Mouse (Mus musculus) bone marrow macrophage, adult 2 months (primary cell): ENCODE measurements at regions not wholly inside any gene's neighbourhood (a gene's known extent, or its start where the extent isn't known, plus 50 kb on each side); places are given as distances from the start of the nearest gene placed in this dataset.

Source experiments
- H3K27ac ChIP-seq: 2 replicates; pipeline ENCODE4 v1.5.1; 2012; ENCODE audit warnings: low read depth, low read length; ENCODE audit not compliant: insufficient read depth
- H3K4me1 ChIP-seq: 2 replicates; pipeline ENCODE4 v1.6.1; 2012; ENCODE audit warnings: low read length; ENCODE audit not compliant: control insufficient read depth, insufficient read depth
- H3K4me3 ChIP-seq: 2 replicates; pipeline ENCODE4 v1.5.1; 2012; ENCODE audit warnings: mild to moderate bottlenecking, low read length, moderate library complexity; ENCODE audit not compliant: insufficient read depth
- CTCF ChIP-seq: IDR thresholded peaks from 2 replicates; pipeline ENCODE4 v1.5.1; 2012; ENCODE audit warnings: low read depth, mild to moderate bottlenecking, low read length, moderate library complexity
- POLR2A ChIP-seq: IDR thresholded peaks from 2 replicates; pipeline ENCODE4 v1.6.1; 2012; ENCODE audit warnings: mild to moderate bottlenecking, low read depth, low read length, borderline replicate concordance

DNA sequence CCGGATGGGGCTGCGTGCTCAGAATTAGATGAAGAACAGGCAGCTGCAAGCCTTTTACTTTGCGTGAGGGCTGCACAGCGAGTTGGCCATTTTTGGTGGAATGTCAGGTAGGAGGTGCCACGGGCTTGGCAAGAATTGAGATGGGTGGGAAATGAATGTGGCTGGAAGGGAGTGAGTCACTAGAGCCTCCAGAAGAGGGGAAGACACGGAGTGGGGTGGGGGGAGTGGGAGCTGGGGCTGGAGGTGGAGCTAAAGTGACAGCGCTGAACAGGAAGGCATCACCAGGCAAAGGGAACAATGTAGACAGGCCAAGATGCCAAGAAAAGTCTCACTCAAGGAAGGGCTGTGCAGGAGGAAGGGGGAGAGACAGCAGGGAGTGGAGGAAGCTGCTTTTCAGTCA, 121.4 kb upstream of the Zc3h12a start:
- Histone ChIP-seq H3K4me3 (no peak overlapping the region), H3K27ac (no peak overlapping the region), H3K4me1 (no peaks in the 10 kb centered on the region)
- no peak for TF ChIP-seq CTCF
- TF ChIP-seq POLR2A = no peak

DNA sequence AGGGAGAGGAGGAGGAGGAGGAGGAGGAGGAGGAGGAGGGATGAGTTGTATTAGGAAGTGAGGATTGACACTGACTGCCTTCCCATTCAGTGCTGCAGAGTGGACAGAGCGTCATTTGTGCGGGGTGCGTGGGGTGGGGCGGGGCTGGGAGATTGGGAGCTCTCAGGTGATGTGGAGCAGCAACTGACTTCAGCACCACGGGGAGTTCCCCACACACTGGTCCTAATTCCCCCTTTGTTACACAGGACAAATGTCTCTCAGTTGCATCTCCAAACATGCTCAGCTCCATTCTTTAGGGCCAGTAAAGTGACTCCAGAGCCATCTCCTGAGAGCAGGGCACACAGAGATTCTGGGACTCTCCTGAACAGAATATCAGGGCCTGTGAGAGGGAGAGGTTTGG, 118.5 kb upstream of the Zc3h12a start:
- no peak overlapping the region for H3K27ac ChIP-seq
- no peaks in the 10 kb centered on the region for H3K4me1 ChIP-seq
- no peak overlapping the region for H3K4me3 ChIP-seq
- no peak for TF ChIP-seq CTCF
- no peak for TF ChIP-seq POLR2A

DNA sequence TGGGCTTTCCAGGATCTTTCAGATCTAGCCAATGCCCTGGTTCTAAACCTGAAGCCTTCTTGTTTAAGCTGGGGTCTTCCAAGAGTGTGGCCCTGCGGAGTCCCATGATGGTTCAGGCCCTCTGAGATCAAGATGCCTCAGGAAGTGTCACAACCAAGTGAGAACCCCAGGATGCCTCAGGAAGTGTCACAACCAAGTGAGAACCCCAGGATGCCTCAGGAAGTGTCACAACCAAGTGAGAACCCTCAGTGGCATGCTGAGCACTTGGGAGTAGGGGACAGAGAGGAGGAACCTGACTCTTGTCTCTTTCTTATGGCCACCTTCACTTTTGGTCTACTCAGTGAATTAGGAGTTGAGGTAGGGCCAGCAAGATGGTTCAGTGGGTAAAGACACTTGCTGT, 114.9 kb upstream of the Zc3h12a start:
- Histone ChIP-seq H3K4me1 (no peaks in the 10 kb centered on the region), H3K27ac (no peak overlapping the region), H3K4me3 (no peak overlapping the region)
- TF ChIP-seq POLR2A = no peak
- no peak for TF ChIP-seq CTCF

DNA sequence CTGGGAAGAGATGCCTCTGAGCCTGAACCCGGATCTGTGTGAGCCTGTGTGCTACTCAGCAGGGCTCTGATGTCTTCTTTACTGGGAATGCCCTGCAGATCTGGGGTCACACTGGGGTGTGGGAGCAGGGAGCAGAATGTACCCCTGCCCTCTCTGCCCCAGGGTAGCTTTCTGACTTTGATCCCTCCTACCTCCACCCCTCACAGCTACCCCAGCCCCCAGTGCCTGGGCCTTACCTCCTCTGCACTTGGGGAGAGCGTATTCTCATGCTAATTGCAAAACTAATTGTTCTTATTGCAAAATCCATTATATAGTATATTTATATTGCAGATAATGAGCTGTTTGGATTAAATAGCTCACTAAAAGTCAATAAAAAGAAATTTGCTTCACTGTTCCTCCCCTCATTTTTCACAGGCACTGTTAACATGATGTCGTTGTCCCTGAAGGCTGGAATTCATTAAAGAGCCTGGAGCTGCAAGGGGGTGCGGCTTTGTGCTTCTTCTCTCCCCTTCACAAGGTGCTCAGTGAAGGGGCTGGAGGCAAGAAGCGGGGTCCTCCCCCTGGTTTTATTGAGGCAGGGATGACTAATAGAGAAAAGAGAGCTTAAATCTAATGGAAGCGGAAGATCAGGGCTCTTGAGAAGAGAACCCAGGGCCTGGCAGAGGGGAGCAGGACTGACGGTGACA, 114.1 kb upstream of the Zc3h12a start:
- no peak overlapping the region for H3K27ac ChIP-seq
- H3K4me3 ChIP-seq = no peak overlapping the region
- no peaks in the 10 kb centered on the region for H3K4me1 ChIP-seq
- TF ChIP-seq CTCF (no peak), POLR2A (no peak)

GRCm38 (mm10) chr4:125231711-125232260, 104.1 kb upstream of the Zc3h12a start:
- H3K4me3 ChIP-seq = no peak overlapping the region
- H3K27ac ChIP-seq = no peak overlapping the region
- H3K4me1 ChIP-seq = no peaks in the 10 kb centered on the region
- TF ChIP-seq CTCF = peak; percentile 18; the same call in 1 of the 2 replicates
- no peak for TF ChIP-seq POLR2A

DNA sequence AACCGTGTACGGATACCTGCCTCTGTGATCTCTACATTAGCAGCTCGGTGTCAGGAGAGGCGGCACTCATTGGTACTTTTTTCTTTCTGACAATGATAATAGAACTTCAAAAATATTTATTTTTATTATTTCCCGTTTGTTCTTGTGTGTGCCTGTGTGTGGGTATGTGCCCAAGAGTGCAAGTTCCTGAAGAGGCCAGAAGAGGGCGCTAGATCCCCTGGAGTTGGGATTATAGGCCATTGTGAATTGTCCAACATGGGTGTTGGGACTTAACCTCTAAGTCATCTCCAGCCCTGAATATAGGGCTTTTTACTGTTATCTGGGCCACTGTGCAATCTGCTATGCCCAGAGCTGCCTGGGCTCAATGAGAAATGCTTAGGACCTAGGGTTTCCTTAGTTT, 99.6 kb upstream of the Zc3h12a start:
- H3K4me3 ChIP-seq = no peak overlapping the region
- H3K4me1 ChIP-seq = no peaks in the 10 kb centered on the region
- H3K27ac ChIP-seq = no peak overlapping the region
- TF ChIP-seq CTCF = no peak
- TF ChIP-seq POLR2A = no peak

DNA sequence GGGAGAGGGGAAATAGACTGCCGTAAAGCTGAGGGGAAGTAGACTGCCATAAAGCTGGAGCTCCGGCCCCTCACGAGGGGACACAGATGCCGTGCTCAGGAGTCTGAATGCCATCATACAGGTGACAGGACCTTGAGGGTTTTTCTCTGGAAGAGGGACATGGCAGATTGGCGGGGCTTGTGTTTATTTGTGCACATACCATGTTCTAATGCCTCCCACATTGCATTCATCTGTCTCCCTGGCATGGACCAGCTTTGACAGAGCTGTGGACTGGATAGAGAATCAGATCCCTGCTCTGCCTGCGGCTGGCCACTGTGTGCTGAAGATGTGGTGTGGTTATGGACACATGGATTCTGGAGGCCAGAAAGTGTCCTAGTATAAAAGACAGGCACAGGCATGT, 95.3 kb upstream of the Zc3h12a start:
- Histone ChIP-seq H3K4me1 (no peaks in the 10 kb centered on the region), H3K27ac (no peak overlapping the region), H3K4me3 (no peak overlapping the region)
- TF ChIP-seq POLR2A = no peak
- no peak for TF ChIP-seq CTCF

DNA sequence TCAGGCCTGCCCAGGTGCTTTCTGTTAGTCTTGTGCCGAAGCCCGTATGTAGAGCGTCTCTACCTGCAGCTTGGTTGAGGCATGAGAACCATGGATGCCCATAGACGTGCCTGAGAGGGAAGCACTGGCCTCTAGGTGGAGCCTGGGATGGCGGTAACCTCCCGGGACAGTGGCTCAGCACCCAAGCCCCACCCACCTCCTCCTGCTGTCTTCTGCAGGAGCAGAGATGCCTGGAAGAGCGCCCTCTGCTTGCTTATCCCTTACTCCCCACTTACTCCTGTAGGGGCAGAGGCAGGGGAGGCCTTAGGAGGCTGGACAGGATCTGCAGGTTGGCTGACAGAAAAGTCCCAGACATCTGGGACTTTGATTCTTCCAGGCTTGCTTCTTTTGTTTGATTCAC, 92.7 kb upstream of the Zc3h12a start:
- TF ChIP-seq CTCF (no peak), POLR2A (no peak)
- Histone ChIP-seq H3K4me3 (no peak overlapping the region), H3K27ac (no peak overlapping the region), H3K4me1 (no peaks in the 10 kb centered on the region)

DNA sequence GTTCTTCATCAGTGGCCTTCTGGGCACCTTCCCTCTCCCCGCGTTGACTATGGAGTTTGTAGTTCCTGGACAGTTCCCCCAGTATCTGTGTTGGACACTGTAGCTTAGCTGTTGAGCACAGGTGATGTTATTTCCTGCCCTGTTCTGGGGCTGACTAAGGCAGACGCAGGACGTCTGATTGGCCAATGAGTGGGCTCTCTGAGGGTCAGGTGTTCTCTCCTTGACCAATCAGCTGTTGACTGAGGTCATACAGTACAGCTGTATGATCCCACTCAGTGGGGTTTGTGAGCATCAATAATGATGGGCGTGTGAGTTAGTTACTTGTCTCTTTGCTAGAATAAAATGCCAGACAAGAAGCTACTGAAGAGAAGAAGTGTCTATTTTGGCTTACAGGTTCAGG, 91.6 kb upstream of the Zc3h12a start:
- no peak overlapping the region for H3K27ac ChIP-seq
- TF ChIP-seq CTCF (no peak), POLR2A (no peak)
- H3K4me1 ChIP-seq = no peaks in the 10 kb centered on the region
- H3K4me3 ChIP-seq = no peak overlapping the region

DNA sequence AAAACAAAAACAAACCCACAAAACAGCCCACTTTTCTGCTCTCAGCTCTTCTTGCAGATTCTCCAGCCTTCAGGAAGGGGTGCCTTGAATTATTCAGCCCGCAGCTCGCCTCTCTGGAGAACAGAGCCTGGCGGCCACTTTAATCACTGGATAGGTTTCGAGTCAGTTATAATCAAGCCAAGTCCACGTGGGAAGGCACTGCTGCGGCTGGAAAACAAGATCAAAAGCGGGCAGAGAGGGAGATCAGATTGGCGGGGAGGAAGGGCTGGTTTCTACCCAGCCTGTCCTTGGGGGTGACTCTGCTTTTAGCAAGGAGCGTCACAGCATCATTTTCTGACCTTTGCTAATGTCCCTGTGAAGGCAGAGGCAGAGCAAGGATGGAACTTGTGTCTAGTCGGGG, 86.7 kb upstream of the Zc3h12a start:
- no peak overlapping the region for H3K27ac ChIP-seq
- no peaks in the 10 kb centered on the region for H3K4me1 ChIP-seq
- no peak overlapping the region for H3K4me3 ChIP-seq
- TF ChIP-seq POLR2A (no peak), CTCF (no peak)

- Histone ChIP-seq H3K4me1 (no peaks in the 10 kb centered on the region), H3K27ac (no peak overlapping the region), H3K4me3 (no peak overlapping the region)
- TF ChIP-seq POLR2A (no peak), CTCF (no peak)
These were observed 84.5 kb upstream of the Zc3h12a start for GRCm38 (mm10) chr4:125212176-125212530.
